Mouse (Mus musculus): ENCODE data around the gene Foxj1. TPM values are rescaled to one million over a fixed set of nuclear protein-coding genes. Genes with fewer than 3 reads are reported as not detected.

The Foxj1 gene
- total and polyA plus RNA-seq, 3 experiments, result 0.26 to 3.0 (median 2.6) TPM

DNA sequence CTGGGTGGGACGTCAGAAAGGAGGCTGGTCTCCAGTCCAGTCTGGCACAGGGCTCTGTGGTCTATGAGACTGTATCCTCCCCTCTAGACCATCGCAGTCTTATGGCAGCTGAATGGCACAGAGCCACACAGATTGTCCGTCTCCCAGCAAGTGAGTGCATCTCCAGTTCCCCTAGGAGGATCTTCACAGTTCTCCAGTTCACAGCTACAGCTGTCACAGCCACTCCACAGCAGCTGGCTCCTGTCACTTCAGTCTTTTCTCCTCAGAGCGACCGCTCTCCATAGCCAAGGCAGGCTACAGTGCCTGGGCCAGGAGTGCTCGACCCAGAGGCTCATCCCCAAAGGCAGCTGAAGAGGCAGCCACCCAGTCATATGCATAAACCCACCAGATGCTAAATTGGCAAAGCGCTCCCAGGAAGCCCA lies 49.4 kb downstream of the Foxj1 start:
- Histone ChIP-seq H3K27me3 (replicated peaks) (no peaks in the 10 kb centered on the region), H3K27ac (ENCODE audit: insufficient read depth, low read depth) (no peak overlapping the region), H3K4me2 (ENCODE audit: insufficient read depth, low read depth, poor library complexity, severe bottlenecking) (no peak overlapping the region), H3K79me2 (replicated peaks; ENCODE audit: control insufficient read depth, extremely low read depth, insufficient read depth, poor library complexity, severe bottlenecking) (no peaks in the 10 kb centered on the region), H3K4me1 (ENCODE audit: control insufficient read depth in 1 of 2, insufficient read depth in 2 of 2) (peaks cover 15 to 78% of the 10 kb centered on the region in 2 experiments), H3K36me3 (replicated peaks in 1 of 2; ENCODE audit: control insufficient read depth in 1 of 2, insufficient read depth in 1 of 2, low read length in 1 of 2) (peaks cover 31 to 59% of the 10 kb centered on the region in 2 experiments), H3K9ac (ENCODE audit: insufficient read depth, low read depth) (no peak overlapping the region), H3K4me3 (replicated peaks in 1 of 3; ENCODE audit: low read depth in 2 of 3, low read length in 2 of 3, poor library complexity in 1 of 3) (no peak overlapping the region), H3K9me3 (replicated peaks; ENCODE audit: low read length) (peaks cover 16% of the 10 kb centered on the region)
- in situ Hi-C loops (cut with MboI; ENCODE audit: low pct_ligation_motif_present, low pct_unique_long_range_greater_than_20kb, low sequenced_read_pairs) (no loop called here), dilution Hi-C loops (cut with MboI; ENCODE audit: extremely low pct_ligation_motif_present, extremely low pct_unique_long_range_greater_than_20kb, low sequenced_read_pairs) (no loop called here)
- no peak for DNase-seq (ENCODE audit: extremely low read depth)
- TF ChIP-seq UBTF (IDR thresholded peaks at IDR 0.05; ENCODE audit: low read depth, low read length) (no peak), RAD21 (IDR thresholded peaks at IDR 0.05; ENCODE audit: low read depth, low read length) (no peak), JUND (conservative IDR thresholded peaks at IDR 0.05; ENCODE audit: low read depth, low read length) (no peak), TCF12 (IDR thresholded peaks at IDR 0.05; ENCODE audit: low read depth, low read length) (no peak), BHLHE40 (IDR thresholded peaks at IDR 0.05; ENCODE audit: low read depth, low read length) (no peak), PAX5 (IDR thresholded peaks at IDR 0.05; ENCODE audit: low read length) (no peak), IRF4 (IDR thresholded peaks at IDR 0.05; ENCODE audit: low read depth, low read length) (no peak)

- Histone ChIP-seq H3K4me1 (ENCODE audit: control insufficient read depth in 1 of 2, insufficient read depth in 2 of 2) (peaks cover 15 to 60% of the 10 kb centered on the region in 2 experiments), H3K9me3 (replicated peaks; ENCODE audit: low read length) (peaks cover 16% of the 10 kb centered on the region), H3K27me3 (replicated peaks) (no peaks in the 10 kb centered on the region), H3K79me2 (replicated peaks; ENCODE audit: control insufficient read depth, extremely low read depth, insufficient read depth, poor library complexity, severe bottlenecking) (no peaks in the 10 kb centered on the region), H3K9ac (ENCODE audit: insufficient read depth, low read depth) (no peak overlapping the region), H3K4me3 (replicated peaks in 1 of 3; ENCODE audit: low read depth in 2 of 3, low read length in 2 of 3, poor library complexity in 1 of 3) (no peak overlapping the region), H3K36me3 (replicated peaks in 1 of 2; ENCODE audit: control insufficient read depth in 1 of 2, insufficient read depth in 1 of 2, low read length in 1 of 2) (peaks cover 17 to 41% of the 10 kb centered on the region in 2 experiments), H3K4me2 (ENCODE audit: insufficient read depth, low read depth, poor library complexity, severe bottlenecking) (no peak overlapping the region), H3K27ac (ENCODE audit: insufficient read depth, low read depth) (no peak overlapping the region)
- in situ Hi-C loops (cut with MboI; ENCODE audit: low pct_ligation_motif_present, low pct_unique_long_range_greater_than_20kb, low sequenced_read_pairs), result no loop called here
- dilution Hi-C loops (cut with MboI; ENCODE audit: extremely low pct_ligation_motif_present, extremely low pct_unique_long_range_greater_than_20kb, low sequenced_read_pairs), result no loop called here
- DNase-seq (ENCODE audit: extremely low read depth), result peak; percentile 79
- TF ChIP-seq USF2 (conservative IDR thresholded peaks at IDR 0.05; ENCODE audit: low read depth, low read length) (no peak; the same call in 1 of the 2 replicates), GABPA (IDR thresholded peaks at IDR 0.05; ENCODE audit: insufficient replicate concordance, low read depth, low read length) (no peak), ZMIZ1 (IDR thresholded peaks at IDR 0.05; ENCODE audit: low read depth, low read length) (no peak), CTCF (conservative IDR thresholded peaks at IDR 0.05 in 1 of 2, IDR thresholded peaks at IDR 0.05 in 1 of 2; ENCODE audit: low read depth in 2 of 2, low read length in 2 of 2) (no peak), MAZ (IDR thresholded peaks at IDR 0.05; ENCODE audit: low read depth, low read length) (no peak), POLR2A (IDR thresholded peaks at IDR 0.05; ENCODE audit: low read depth, low read length) (no peak), ZKSCAN1 (IDR thresholded peaks at IDR 0.05; ENCODE audit: borderline replicate concordance, low read depth, low read length) (no peak), MAX (IDR thresholded peaks at IDR 0.05; ENCODE audit: low read length) (peak; percentile 76), HCFC1 (IDR thresholded peaks at IDR 0.05; ENCODE audit: low read depth, low read length) (no peak), NRF1 (IDR thresholded peaks at IDR 0.05; ENCODE audit: low read depth, low read length) (no peak), CHD2 (IDR thresholded peaks at IDR 0.05; ENCODE audit: low read length) (no peak), POLR2AphosphoS2 (IDR thresholded peaks at IDR 0.05; ENCODE audit: low read depth, low read length) (no peak), NELFE (IDR thresholded peaks at IDR 0.05; ENCODE audit: low read depth, low read length) (no peak), UBTF (IDR thresholded peaks at IDR 0.05; ENCODE audit: low read depth, low read length) (no peak), ZNF384 (IDR thresholded peaks at IDR 0.05; ENCODE audit: low read depth, low read length) (no peak), USF1 (IDR thresholded peaks at IDR 0.05; ENCODE audit: low read depth, low read length) (no peak), CHD1 (IDR thresholded peaks at IDR 0.05; ENCODE audit: low read depth, low read length) (no peak), E2F4 (IDR thresholded peaks at IDR 0.05; ENCODE audit: insufficient replicate concordance, low read depth, low read length) (no peak), PAX5 (IDR thresholded peaks at IDR 0.05; ENCODE audit: low read length) (no peak), RCOR1 (conservative IDR thresholded peaks at IDR 0.05; ENCODE audit: low read depth, low read length) (no peak), BHLHE40 (IDR thresholded peaks at IDR 0.05; ENCODE audit: low read depth, low read length) (peak; percentile 83), EP300 (IDR thresholded peaks at IDR 0.05; ENCODE audit: low read length) (peak; percentile 58), JUND (conservative IDR thresholded peaks at IDR 0.05; ENCODE audit: low read depth, low read length) (no peak), SMC3 (IDR thresholded peaks at IDR 0.05; ENCODE audit: low read depth, low read length) (no peak), MAFK (IDR thresholded peaks at IDR 0.05; ENCODE audit: insufficient replicate concordance, low read length) (no peak), MEF2A (IDR thresholded peaks at IDR 0.05; ENCODE audit: borderline replicate concordance, low read depth, low read length) (no peak), IRF4 (IDR thresholded peaks at IDR 0.05; ENCODE audit: low read depth, low read length) (no peak), RAD21 (IDR thresholded peaks at IDR 0.05; ENCODE audit: low read depth, low read length) (no peak), MYC (IDR thresholded peaks at IDR 0.05; ENCODE audit: low read depth, low read length) (peak; percentile 54; the same call in 1 of the 2 replicates), SIN3A (IDR thresholded peaks at IDR 0.05; ENCODE audit: low read length) (no peak), ELF1 (IDR thresholded peaks at IDR 0.05; ENCODE audit: low read depth, low read length) (0 out of 2 replicates have a peak, but pooled peaks have one; percentile 29), MXI1 (IDR thresholded peaks at IDR 0.05; ENCODE audit: low read depth, low read length) (no peak)
These were observed 51.2 kb downstream of the Foxj1 start for GRCm38 (mm10) chr11:116283982-116284381.

All from CH12.LX (cell line).